Mouse (Mus musculus) heart, postnatal 0 days (tissue): ENCODE measurements around the gene Rep15. TPM values are rescaled to one million over a fixed set of nuclear protein-coding genes. Genes with fewer than 3 reads are reported as not detected.

ENCODE experiments used
- ATAC-seq: fragments of 200-750 bp; cut with Nextera tagmentation; 2 replicates; pipeline ENCODE4 v1.8.0; 2017; ENCODE audit warnings: low read depth, moderate number of reproducible peaks, moderate library complexity; ENCODE audit not compliant: insufficient read depth
- DNase-seq: peaks from one replicate; pipeline ENCODE4 v3.0.0-alpha.2; 2016; ENCODE audit warnings: low spot score
- H3K27ac ChIP-seq: fragments of 300-500 bp; sonication (generic); 2 replicates; pipeline ENCODE4 v1.5.1; 2014; ENCODE audit warnings: low read depth, mild to moderate bottlenecking
- H3K27me3 ChIP-seq: fragments of 300-500 bp; sonication (generic); 2 replicates; pipeline ENCODE4 v1.6.1; 2014; ENCODE audit warnings: low read length, mixed read lengths; ENCODE audit not compliant: control insufficient read depth, insufficient read depth
- H3K36me3 ChIP-seq: fragments of 300-500 bp; sonication (generic); replicated peaks from 2 replicates; pipeline ENCODE4 v1.6.1; 2014; ENCODE audit warnings: low read length, mixed read lengths; ENCODE audit not compliant: control insufficient read depth, insufficient read depth
- H3K4me1 ChIP-seq: fragments of 300-500 bp; sonication (generic); 2 replicates; pipeline ENCODE4 v1.6.1; 2014; ENCODE audit warnings: antibody characterized with exemption; ENCODE audit not compliant: control insufficient read depth, insufficient read depth
- H3K4me2 ChIP-seq: fragments of 300-500 bp; sonication (generic); 2 replicates; pipeline ENCODE4 v1.6.1; 2014; ENCODE audit warnings: low read depth, mild to moderate bottlenecking, low read length, moderate library complexity
- H3K4me3 ChIP-seq: fragments of 300-500 bp; sonication (generic); 2 replicates; pipeline ENCODE4 v1.5.1; 2014; ENCODE audit warnings: low read depth, low read length
- H3K9ac ChIP-seq: fragments of 300-500 bp; sonication (generic); replicated peaks from 2 replicates; pipeline ENCODE4 v1.6.1; 2014; ENCODE audit warnings: low read depth, low read length, mixed read lengths
- H3K9me3 ChIP-seq: fragments of 300-500 bp; sonication (generic); replicated peaks from 2 replicates; pipeline ENCODE4 v1.6.1; 2016; ENCODE audit warnings: low read length; ENCODE audit not compliant: control insufficient read depth
- CTCF ChIP-seq: IDR thresholded peaks from 2 replicates; pipeline ENCODE4 v1.5.1; 2016; ENCODE audit warnings: antibody characterized with exemption, control low read depth, low read depth
- EP300 ChIP-seq: IDR thresholded peaks from 2 replicates; pipeline ENCODE4 v1.6.1; 2016; ENCODE audit warnings: antibody characterized with exemption, low read depth
- WGBS: fragments of 180-500 bp; shearing (Covaris S2); extraction: QIAGEN DNeasy Blood & Tissue Kit; methylation state at CpG from one replicate; pipeline ENCODE4 v1.1.7; 2014; 5-methylcytosine and 5-hydroxymethylcytosine counted together
- polyA plus RNA-seq: library from polyadenylated mRNA; unstranded; fragments of >200 nt; fragmentation: Nextera tagmentation; extraction: Ambion mirVana; gene quantifications from 2 replicates; pipeline ENCODE4 v1.2.1, GENCODE M21; 2015
- total RNA-seq: library from RNA; depleted of rRNA; stranded (reverse); fragments of >200 nt; gene quantifications from 2 replicates; pipeline ENCODE4 v1.2.3, GENCODE M21; 2014; ENCODE audit warnings: low replicate concordance

The Rep15 gene
- total and polyA plus RNA-seq, 2 experiments from 2014 or later: 0.48 TPM; not detected in 1

- H3K4me2 ChIP-seq: no peak overlapping the region
- H3K27me3 ChIP-seq: no peaks in the 10 kb centered on the region
- H3K9ac ChIP-seq: no peak overlapping the region
- no peaks in the 10 kb centered on the region for H3K4me1 ChIP-seq
- TF ChIP-seq EP300 (no peak), CTCF (no peak)
- DNase-seq: no peak
- no peak for ATAC-seq
- H3K36me3 ChIP-seq: peaks cover 94% of the 10 kb centered on the region
- H3K27ac ChIP-seq: no peak overlapping the region
- H3K9me3 ChIP-seq: no peaks in the 10 kb centered on the region
- H3K4me3 ChIP-seq: no peak overlapping the region
- 91% methylated on average over 9 of the region's 9 CpGs for WGBS
These were observed 20.1 kb downstream of the Rep15 start for GRCm38 (mm10) chr6:147052440-147052839.

- no peak overlapping the region for H3K9ac ChIP-seq
- ATAC-seq (no peak), DNase-seq (no peak)
- 91% methylated on average over 19 of the region's 19 CpGs for WGBS
- peaks cover 88% of the 10 kb centered on the region for H3K36me3 ChIP-seq
- no peak overlapping the region for H3K27ac ChIP-seq
- no peak overlapping the region for H3K4me3 ChIP-seq
- H3K4me1 ChIP-seq: no peaks in the 10 kb centered on the region
- no peaks in the 10 kb centered on the region for H3K9me3 ChIP-seq
- TF ChIP-seq CTCF (no peak), EP300 (no peak)
- H3K27me3 ChIP-seq: no peaks in the 10 kb centered on the region
- no peak overlapping the region for H3K4me2 ChIP-seq
These were observed 21.6 kb downstream of the Rep15 start for GRCm38 (mm10) chr6:147053785-147054646.

- DNase-seq (no peak), ATAC-seq (no peak)
- no peak overlapping the region for H3K4me2 ChIP-seq
- peaks cover 81% of the 10 kb centered on the region for H3K36me3 ChIP-seq
- H3K4me3 ChIP-seq: no peak overlapping the region
- no peaks in the 10 kb centered on the region for H3K27me3 ChIP-seq
- no peaks in the 10 kb centered on the region for H3K4me1 ChIP-seq
- H3K27ac ChIP-seq: no peak overlapping the region
- WGBS: 69% methylated on average over 10 of the region's 10 CpGs
- no peak overlapping the region for H3K9ac ChIP-seq
- TF ChIP-seq CTCF: no peak
- TF ChIP-seq EP300: no peak
- H3K9me3 ChIP-seq: no peaks in the 10 kb centered on the region
These were observed 23.1 kb downstream of the Rep15 start for GRCm38 (mm10) chr6:147055374-147055977.

GRCm38 (mm10) chr6:147059326-147059725, 26.9 kb downstream of the Rep15 start:
- peaks cover 82% of the 10 kb centered on the region for H3K36me3 ChIP-seq
- no peaks in the 10 kb centered on the region for H3K27me3 ChIP-seq
- no peak overlapping the region for H3K9ac ChIP-seq
- ATAC-seq: no peak
- 65% methylated on average over 7 of the region's 7 CpGs for WGBS
- no peak overlapping the region for H3K4me2 ChIP-seq
- DNase-seq: no peak
- TF ChIP-seq CTCF (peak; percentile 22; the same call in 1 of the 2 replicates), EP300 (no peak)
- H3K9me3 ChIP-seq: no peaks in the 10 kb centered on the region
- no peaks in the 10 kb centered on the region for H3K4me1 ChIP-seq
- H3K27ac ChIP-seq: no peak overlapping the region
- H3K4me3 ChIP-seq: no peak overlapping the region

- DNase-seq: no peak
- H3K27ac ChIP-seq: no peak overlapping the region
- H3K4me1 ChIP-seq: no peaks in the 10 kb centered on the region
- WGBS: 90% methylated on average over 9 of the region's 9 CpGs
- H3K36me3 ChIP-seq: peaks cover 73% of the 10 kb centered on the region
- no peak for ATAC-seq
- H3K9me3 ChIP-seq: no peaks in the 10 kb centered on the region
- H3K4me2 ChIP-seq: no peak overlapping the region
- H3K4me3 ChIP-seq: no peak overlapping the region
- no peaks in the 10 kb centered on the region for H3K27me3 ChIP-seq
- H3K9ac ChIP-seq: no peak overlapping the region
- TF ChIP-seq EP300 (no peak), CTCF (no peak)
These were observed 29.2 kb downstream of the Rep15 start for GRCm38 (mm10) chr6:147061630-147062029.
